Mouse (Mus musculus) right cerebral cortex, adult 2 months (tissue): ENCODE data around the gene Gria2.

ENCODE experiments used
- DNase-seq, 2 experiments: peaks; one replicate each; pipeline ENCODE4 v3.0.0; 2021 to 2022; ENCODE audit warnings: low spot score in 2 of 2

The Gria2 gene

DNA sequence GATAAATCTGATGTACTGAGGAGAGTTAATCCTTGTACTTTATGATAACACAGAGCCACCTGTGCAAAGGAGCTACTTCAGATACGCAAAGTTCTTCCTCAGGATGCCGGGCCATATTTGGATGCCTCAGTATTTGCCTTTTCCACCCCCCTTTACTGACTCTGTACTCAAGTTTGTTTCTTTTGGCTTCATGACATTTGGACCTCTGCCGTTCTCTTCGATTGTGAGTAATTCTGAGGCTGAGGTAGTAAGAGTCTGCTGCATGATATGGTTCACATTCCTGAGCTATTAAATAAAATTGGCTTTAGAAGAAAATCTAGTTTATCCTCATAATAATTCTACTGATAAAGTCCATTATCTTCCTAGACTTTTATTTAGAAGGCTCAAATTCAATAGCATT lies 26.7 kb downstream of the Gria2 start:
- no peak for DNase-seq

DNA sequence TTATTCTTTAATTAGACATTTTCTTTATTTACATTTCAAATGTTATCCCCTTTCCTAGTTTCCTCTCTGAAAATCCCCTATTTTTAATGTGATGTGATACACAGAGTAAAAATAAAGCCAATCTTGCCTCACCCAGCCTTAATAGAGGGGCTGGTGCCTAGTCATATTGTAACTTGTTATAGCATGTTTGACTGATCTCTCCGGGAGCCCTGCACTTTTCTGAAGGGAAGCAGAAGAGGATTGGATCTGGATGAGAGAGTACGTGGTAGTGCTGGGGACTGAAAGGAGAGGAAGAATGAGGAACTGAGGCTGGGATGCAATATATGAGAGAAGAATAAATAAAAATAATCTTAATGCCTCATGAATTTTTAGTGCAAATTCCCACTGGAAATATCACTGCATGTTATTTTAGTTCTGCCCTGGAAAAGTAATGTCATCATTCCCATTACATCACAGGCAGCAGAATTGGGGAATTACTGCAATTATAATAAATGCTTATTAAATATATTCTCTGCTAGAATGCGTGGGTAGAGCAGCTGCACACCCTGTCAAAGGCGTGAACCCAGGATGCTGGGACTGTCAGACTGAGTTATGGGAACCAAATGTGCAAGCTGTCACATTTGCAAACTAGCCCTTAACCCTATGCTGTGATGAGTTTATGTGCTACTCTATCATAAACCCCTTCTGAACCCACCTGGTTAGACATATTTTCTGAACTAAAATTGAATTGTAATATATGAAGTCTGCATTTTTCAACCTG lies 28.4 kb downstream of the Gria2 start:
- no peak for DNase-seq

DNA sequence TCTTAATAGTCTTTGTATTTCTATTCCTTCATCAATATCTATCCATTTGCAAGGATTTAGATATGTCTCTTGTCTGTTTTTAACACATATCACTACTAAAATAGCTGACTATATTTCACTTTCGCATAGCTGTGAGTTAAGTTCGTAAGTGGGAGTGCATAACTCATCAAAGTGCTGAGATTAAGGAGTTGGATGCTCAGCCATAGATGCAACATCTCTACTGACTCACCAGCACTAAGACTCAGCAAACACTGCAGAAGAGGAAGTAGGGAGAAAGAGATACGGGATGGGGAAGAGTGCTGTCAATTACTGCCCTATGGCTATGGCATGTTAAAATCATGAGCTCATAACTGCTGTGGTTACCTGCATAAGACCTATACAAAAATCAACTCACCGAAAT lies 29.4 kb downstream of the Gria2 start:
- DNase-seq = no peak

DNA sequence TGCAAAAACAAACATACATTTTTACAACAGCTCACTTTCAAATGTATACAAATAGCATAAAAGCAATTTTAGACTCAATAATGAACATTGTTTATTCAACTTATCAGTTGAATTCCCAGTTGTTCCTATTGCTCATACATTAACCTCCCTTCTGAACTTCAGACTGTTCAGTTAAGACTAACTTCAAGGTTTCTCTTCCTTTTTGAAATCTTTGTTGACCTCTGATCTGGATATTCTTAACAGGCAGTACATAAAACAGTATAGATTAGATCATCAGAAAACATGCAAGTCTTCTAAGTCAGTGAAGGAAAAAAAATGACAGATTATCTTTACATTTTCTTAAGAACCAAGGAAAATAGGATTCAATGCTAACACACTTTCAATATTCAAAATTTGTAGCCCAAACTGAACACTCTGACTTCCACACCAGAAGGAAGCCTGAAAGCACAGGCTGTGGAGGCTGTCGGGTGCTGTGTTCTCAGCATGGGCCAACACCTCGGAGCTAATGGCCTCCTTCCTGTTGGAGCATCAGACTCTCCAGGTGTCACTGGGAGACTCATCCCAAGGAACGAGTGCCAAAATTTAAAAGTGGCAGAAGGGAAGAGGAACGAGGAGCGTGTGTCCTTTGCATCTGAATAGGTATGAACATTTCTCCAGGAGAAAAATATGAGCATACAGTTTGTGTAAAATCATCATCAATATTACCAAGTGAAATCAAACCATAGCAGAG lies 33.0 kb downstream of the Gria2 start:
- no peak for DNase-seq

DNA sequence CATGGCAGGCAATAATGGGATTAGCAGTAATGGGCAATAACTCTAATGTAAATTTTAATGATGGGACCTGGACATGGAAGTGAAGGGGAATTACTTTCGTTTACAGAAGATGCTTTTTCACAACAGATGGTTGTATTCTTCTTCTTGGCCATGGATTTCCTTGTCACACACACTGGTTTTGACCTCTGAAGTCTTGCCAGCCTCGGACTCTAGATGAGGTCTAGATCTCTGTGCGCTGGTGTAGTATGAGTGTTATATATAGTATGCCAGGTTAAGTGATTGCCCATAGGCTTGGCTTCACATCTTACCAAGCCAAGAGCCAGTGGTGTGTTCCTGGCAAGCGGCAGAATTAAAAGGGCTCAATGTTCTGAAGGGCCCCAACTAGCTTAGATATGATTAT lies 43.7 kb downstream of the Gria2 start:
- no peak for DNase-seq

DNA sequence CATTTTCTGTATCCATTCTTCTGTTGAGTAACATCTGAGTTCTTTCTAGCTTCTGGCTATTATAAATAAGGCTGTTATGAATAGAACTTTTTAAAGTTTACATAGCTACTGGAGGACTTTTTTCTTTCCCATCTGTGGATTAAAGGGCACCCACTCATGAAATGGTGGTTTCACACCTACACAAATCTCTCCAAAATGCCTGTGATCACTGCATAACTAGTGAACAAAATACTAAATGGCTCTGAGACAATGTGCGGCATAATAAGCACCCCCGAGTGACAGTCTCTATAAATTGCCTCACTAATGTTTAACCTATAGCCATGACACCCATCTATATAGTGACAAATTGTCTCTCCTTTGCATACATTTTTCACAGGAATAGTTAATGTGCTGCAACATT lies 44.3 kb downstream of the Gria2 start:
- no peak for DNase-seq

DNA sequence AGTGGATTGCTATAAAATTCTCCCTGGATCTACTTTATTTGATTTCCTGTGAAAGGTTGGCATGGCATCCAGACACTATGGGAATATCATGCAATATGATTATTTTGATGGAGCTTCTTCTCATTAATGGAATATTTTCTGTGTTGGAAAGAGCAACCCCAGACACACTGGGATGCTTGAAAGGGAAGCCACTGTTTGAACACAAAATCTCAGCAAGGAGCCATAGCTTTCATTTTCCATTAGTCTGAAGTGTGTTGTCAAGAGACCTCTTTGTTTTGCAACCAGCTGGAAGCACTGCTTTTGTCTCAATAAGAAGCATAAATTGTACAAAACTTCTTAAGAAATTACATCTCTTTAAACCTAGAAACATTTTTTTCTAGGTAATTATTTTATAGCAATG lies 51.8 kb downstream of the Gria2 start:
- DNase-seq = no peak

DNA sequence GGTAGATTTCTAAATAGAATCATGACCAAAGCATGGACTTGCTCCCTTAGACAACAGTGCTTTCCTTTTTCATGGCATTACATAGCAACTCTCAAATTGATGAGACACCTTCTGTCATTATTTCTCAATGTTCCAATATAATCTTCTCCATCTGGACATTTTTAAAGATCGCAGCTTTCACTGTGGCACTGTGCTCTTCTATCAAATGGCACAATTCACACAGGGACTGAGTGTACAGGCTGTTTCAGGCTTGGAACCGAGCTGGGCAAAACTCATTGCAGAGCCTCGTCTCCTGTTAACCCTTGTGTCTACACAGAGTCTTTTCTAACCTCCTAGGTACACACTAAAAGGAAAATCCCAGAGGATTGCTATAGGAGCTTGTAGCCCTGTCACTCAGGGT lies 77.4 kb downstream of the Gria2 start:
- no peak for DNase-seq

DNA sequence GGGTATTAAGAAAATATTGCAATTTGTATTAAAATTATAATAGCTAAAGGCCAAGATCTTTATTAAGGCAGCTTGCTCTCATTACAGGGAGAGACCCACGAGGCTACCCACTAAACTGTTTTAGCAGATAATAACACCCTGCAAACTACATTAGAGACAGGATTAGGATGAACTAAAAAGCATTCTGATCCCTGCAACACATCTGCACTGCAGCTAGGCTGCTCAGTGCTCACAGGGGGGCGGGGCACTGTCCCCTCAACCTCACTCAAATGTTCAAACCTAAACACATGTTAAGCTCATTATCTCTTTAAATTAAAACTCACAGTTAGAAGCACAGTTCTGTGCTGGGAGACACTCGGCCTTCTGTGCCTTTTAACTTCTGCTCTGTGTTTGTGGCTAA lies 89.5 kb downstream of the Gria2 start:
- DNase-seq = no peak

DNA sequence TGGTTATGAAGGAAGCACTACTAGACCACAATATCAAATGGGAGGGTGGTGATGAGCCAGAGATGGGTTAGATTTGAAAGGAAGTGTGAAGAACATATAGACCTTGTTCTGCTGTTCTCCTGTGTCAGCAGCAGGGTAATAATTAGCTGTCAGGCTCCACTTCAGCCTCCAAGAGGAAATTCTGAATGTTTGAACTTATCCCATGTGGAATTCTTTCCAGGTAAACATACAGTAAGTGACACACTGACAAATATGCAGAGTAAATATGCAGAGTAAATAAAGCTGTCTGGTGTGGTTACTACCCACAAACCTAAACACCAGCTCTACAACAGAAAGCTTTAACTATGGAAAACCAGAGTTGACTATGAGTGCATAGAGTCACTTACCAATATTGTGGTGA lies 93.6 kb downstream of the Gria2 start:
- no peak for DNase-seq

DNA sequence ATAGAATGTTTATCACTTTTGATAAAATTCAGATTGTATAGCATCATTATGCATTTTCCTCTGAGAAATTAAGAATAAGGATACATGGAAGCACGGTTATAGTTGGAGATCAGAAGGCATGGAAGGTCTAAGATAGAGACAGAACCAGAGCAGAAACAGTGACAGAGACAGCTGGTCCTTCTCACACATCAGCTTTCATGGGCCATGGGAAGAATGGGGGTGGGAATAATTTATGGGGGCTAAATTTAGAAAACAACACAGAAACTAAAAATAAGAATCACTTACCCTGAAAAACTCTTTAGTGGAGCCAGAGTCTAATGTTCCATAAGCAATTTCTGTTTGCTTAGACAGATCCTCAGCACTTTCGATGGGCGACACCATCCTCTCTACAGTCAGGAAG lies 100.5 kb downstream of the Gria2 start:
- DNase-seq = no peak

DNA sequence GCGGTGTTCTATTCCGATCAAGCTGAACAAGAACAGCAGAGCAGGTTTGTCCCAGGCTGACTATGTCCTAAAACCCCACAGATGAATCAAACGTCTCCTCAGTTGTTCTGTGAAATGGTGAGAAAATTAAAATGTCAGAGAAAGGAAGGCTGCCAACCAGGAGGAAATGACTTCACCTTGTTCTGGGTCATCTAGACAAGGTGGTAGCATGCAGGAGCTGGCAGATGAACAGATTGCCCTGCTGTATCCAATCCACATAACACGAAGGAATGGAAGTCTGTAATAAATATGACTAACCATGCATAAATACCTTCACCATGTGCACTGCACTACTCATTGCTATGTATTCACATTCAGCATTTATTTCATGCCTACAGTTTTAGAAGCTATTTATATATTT lies 105.1 kb downstream of the Gria2 start:
- DNase-seq = no peak

DNA sequence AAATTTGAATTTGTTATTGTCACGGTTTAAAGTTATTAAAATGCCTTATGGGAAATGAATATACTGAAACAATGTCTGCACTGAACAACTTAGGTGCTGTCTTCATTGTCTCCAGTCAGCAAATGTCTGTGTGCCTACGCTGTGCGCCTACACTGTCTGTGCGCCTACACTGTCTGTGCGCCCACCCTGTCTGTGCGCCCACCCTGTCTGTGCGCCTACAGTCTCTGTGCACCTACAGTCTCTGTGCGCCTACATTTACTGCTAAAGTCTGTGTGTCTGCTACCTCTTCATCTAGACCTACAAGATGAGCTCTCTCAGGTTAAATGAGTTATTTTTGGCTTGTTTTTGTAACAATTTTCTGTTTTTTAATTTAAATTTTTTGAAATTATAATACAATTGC lies 107.7 kb downstream of the Gria2 start:
- no peak for DNase-seq

DNA sequence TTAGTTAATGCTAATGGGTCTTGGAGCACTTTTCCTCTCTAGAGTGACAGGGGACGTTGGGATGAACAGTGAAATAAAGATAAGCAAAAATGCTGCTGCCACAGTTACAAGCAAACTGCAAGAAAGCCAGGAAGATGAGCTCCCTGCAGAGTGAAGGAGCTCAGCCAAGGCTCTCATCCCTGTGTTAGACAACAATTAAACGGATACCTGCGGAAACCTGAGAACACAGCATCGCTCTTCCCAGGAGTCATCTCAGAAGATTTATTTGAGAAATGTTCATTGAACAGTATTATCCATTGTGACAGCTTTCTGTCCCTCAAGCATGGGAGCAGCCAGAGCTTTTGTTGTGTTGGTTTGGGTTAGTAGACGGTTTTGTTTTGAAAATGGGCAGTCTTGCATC lies 137.5 kb downstream of the Gria2 start:
- DNase-seq = no peak

DNA sequence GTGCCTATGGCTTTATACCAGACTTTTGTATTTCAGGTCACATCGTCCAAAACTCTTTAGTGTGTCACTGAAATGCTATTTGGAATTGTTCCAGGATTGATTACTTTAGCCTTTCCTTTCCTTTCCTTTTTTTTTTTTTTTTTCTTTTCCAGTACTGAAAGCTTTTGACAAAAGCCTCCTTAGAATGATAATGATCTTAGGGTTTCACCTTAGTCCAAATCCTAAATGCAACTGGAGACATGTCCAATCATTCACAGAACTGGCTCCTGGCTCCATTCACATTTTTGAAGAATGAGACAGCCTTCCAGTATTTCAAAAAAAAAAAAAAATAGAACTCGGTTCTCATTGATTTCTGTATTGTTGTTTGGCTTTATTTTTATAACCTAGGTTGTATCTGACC lies 139.3 kb downstream of the Gria2 start:
- no peak for DNase-seq

DNA sequence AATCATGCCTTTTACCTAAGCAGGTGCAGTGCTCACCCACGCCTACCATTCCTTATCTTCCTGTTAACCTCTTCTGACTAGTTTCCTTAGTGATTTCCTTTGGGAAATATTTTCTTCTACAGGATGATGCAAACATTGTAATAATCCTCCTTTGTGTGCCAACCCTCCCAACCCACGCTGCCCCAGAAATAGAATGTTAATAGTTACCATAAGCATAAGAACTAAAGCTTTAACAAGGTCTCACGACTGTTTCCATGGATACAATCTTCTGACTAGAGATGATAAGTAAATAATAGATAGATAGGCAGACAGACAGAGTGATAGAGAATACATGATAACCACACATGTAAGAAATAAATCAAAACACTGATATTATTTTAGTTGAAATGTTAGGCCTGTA lies 140.8 kb downstream of the Gria2 start:
- no peak for DNase-seq

DNA sequence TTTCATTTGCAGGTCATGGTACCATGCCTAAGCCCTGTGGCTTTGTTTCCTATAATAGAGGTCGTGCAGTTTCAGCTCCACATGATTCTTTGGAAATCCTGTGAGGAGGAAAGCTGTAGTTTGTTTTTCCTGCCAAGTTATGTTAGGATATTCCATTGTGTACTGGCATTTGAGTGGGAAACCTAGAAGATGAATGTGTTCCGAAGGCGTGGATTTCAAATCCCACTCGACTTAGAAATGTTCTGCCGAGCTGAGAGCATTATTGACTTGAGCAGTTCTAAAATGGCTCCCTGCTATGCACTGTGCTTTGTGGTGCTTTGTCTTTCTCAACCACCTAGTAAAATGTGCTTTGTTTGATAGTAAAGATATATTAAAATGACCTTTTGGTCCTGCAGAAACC lies 150.4 kb downstream of the Gria2 start:
- DNase-seq = no peak
